Mouse (Mus musculus) inflammation-experienced regulatory T-cells, adult 6 months (primary cell): Measurements from ENCODE around the gene Nav2. TPM values are rescaled to one million over a fixed set of nuclear protein-coding genes. Genes with fewer than 3 reads are reported as not detected.

Source experiments
- ATAC-seq: one replicate; pipeline ENCODE4 v1.8.0; 2017
- polyA plus RNA-seq, 3 experiments: library from polyadenylated mRNA; unstranded; fragments of 100-300 nt; shearing (Covaris generic); gene quantifications; one replicate each; pipeline ENCODE4 v1.2.1; 2017

The Nav2 gene
- polyA plus RNA-seq, 3 experiments from 2014 or later = 27.1 to 51.3 (median 35.8) TPM

GRCm38 (mm10) chr7:49582551-49582950 is 674.0 kb downstream of the Nav2 start:
- no peak for ATAC-seq

- ATAC-seq = no peak
These were observed 674.7 kb downstream of the Nav2 start for GRCm38 (mm10) chr7:49583176-49583575.

GRCm38 (mm10) chr7:49586530-49587120 is 678.1 kb downstream of the Nav2 start:
- no peak for ATAC-seq

GRCm38 (mm10) chr7:49589635-49590034 is 681.1 kb downstream of the Nav2 start:
- ATAC-seq = no peak

- ATAC-seq = no peak
These were observed 689.3 kb downstream of the Nav2 start for GRCm38 (mm10) chr7:49597776-49598175.

DNA sequence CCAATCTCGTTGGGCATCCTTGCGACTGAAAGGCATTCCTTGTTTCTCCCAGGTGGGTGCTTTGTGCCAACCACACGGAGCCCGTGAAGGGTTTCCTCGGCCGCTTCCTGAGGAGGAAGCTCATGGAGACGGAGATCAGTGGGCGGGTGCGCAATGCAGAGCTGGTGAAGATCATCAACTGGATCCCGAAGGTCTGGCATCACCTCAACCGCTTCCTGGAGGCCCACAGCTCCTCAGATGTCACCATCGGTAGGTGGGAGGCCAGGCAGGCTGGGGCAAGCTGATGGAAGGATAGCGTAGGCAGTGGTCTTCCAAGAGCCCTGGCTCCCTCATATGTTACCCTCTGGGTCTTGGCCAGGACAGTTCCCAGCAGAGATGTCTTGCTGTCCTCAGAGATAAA is 689.7 kb downstream of the Nav2 start:
- no peak for ATAC-seq

DNA sequence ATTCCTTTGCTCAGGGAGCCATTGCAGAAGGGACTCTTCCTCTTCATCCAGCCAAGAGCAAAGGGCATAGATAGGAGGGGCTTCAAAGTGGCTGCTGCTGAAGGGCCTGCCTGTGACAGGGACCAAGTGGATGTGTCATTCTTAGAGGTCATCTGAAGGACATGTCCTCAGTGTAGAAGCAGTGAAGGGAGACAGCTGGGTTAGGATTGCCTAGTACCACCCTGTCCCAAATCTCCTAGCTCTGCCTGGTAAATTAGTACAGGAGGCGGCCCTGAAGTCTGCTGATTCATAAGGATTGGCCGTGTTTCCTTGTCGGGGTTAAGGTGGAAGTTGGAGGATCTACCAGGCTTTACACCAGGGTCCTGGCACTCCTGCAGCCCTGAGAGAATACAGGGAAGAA is 691.4 kb downstream of the Nav2 start:
- ATAC-seq = no peak

- peak; percentile 90 for ATAC-seq
These were observed 692.9 kb downstream of the Nav2 start for GRCm38 (mm10) chr7:49601191-49601975.

DNA sequence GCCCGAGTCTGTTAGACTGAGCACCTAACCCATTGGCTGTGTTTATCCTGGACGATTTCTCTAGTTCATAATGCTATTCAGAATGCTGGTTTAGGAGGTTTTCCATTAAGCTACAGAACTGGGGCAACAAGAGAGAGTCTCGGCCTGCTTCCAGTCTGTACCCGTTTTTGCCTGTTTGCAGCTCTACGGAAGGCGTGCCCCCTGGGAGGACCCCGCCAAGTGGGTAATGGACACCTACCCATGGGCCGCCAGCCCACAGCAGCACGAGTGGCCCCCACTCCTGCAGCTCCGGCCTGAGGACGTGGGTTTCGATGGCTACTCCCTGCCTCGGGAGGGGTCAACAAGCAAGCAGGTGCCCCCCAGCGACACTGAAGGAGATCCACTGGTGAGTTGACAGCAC is 695.7 kb downstream of the Nav2 start:
- no peak for ATAC-seq

DNA sequence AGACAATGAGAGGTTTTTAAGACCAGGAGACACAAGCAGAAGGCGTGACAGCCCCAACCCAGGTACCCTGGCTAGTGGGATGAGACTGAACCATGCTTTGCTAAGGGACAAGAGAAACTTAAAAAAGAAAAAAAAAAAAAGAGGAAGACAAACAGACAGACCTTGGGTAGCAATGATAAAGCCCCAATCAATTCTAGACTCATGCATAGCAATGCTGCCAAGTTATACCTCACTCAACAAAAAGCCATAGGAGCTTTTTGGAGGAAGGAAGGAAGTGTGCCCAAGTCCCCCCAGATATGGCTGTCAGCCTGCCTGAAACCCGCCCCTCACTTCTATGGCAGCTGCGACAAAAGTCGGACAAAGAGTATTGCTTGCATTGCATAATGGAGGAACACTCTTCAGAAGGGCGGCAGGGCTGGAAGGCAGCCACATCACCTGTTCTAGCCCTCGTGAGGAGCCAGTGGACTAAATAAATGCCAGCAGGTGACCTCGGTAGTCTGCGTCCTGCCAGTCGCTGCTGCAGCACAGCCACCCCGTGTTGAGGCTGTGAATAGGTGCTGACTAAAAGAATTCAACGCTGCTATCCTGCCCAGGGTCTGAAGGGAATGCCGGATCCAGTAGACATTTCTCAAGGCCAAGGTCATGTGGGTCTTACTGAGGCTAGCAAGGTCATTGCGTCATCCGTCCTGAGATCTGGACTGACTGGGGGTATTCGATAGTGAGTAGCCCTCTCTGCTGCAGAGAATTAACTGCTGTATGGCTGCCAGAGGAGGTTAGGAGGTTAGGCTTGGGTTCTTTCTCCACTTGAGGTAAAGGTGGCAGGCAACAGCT is 696.7 kb downstream of the Nav2 start:
- ATAC-seq = no peak

DNA sequence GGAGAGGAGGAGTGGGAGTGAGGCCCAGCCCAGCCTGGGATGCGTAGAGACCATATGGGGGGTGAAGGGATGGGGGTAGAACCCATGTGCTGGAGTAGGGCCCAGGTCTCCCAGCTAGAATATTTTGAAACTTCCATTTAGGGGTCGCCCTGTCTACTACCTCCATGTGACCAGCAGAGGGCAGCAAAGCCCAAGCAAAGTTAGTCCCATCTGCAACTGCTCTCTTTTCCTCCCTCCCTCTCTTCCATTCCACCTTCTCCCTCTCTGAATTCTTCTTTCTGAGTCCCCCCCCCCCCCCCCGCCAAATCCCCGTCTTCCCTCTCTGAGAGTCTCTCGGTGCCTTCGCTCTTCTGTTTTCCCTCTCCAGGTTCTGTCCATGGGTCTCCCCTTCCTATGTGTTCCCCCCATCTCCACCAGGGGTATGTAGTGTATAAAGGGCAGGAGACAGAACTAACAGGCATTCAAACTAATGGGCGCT is 707.8 kb downstream of the Nav2 start:
- ATAC-seq = peak; percentile 76

DNA sequence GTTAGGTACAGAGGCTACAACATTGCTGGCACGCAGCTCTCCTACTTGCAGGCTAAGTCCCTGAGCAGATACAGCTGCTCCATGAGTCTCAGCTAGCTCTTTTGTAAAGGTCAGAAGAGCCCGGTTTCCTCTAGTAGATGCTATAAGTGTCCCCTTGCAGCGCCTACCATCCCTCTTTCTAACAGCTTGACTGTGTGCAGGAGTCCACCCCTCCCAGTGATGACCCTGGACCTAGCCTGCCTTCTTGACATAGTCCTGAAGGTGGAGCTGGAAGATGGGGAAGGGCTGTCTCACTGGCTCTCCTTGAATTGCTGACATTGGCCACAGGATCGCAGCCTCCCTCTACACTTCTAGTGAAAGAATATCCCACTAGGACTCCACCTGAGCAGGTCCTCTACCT is 708.6 kb downstream of the Nav2 start:
- ATAC-seq = no peak

GRCm38 (mm10) chr7:49620160-49620559 is 711.6 kb downstream of the Nav2 start:
- no peak for ATAC-seq

GRCm38 (mm10) chr7:49631885-49632284 is 723.4 kb downstream of the Nav2 start:
- no peak for ATAC-seq

- ATAC-seq = no peak
These were observed 723.9 kb downstream of the Nav2 start for GRCm38 (mm10) chr7:49632391-49632790.

DNA sequence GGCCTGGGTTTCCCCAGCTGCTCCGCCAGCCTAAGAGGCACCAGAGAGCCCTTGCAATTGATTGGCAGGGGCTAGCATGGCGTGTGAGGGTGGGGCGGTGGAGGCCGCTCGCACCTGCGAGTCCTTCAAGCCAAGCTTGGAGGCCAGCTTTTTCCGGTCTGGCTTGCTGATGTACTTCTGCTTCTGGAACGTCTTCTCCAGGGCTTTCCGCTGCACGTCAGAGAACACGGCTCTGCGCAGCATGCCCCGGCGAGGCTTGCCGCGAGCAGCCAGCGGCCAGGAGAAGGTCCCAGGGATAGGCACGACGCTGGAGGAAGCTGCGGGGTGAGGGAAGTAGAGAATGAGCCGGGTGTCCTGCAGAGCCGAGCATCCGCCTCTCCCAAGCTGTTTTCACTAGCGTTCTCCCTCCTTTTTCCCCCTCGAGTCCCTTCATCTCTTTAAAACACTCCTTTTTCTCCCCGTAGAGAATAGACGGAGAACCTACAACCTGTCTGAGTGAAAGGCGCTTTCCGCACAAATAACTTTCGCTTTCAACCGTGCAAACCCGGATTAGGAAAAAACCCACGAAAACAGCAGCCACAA is 725.0 kb downstream of the Nav2 start:
- peak; percentile 67 for ATAC-seq

DNA sequence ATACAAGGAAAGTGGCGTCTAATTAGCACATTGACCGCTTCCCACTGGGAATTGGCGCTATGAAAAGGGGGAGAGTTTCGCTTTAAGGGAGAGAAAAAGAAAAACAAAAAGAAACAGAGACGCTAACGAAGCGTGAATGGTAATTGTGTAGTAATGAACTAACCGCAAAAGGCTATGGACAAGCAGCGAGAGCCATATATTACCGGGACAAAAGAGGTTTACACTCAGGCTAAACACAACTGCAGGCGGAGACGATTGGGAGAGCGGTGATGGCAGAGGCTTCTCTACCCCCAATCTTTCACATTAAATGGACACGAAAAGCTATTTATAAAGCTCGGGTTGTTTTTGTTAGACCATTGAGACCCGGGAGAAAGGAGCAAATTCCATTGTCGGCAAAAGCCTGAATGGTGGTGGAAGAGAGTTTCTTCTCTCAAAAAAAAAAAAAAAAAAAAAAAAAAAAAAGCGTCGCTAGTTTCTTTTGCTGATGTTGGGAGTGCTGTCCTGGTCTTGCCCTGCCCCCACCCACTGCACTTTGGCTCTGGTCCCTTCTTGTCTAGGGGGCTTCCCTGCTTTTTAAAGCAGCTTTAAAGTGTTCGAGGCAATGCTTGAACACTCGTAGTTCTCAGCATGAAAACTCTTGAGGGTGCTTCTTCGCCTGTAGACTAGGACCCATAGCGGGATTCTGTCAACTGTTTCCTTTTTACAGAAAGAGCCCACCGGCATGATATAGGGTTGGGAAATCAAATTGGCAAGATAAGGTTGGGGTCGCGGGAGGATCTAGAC is 726.0 kb downstream of the Nav2 start:
- no peak for ATAC-seq

GRCm38 (mm10) chr7:49635074-49635621 is 726.6 kb downstream of the Nav2 start:
- ATAC-seq = peak; percentile 20

DNA sequence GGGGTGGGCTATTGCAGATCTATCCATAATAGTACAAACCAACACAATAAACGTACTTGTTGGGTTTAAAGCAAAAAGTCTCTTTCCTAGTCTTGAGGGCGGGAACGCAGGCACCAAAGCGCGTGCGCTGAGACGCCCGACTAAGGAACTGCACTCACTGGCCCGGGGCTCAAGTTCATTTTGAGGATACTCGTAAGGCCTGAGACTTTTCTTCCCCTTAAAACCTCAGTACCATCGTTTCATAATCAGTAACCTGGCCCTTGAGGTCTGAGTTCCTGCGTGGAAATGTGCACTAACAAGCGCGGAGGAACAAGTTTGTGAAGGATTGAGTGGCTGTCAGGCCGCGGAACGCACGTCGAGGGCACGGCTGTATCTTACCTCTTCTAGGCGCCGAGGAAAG is 727.5 kb downstream of the Nav2 start:
- no peak for ATAC-seq

DNA sequence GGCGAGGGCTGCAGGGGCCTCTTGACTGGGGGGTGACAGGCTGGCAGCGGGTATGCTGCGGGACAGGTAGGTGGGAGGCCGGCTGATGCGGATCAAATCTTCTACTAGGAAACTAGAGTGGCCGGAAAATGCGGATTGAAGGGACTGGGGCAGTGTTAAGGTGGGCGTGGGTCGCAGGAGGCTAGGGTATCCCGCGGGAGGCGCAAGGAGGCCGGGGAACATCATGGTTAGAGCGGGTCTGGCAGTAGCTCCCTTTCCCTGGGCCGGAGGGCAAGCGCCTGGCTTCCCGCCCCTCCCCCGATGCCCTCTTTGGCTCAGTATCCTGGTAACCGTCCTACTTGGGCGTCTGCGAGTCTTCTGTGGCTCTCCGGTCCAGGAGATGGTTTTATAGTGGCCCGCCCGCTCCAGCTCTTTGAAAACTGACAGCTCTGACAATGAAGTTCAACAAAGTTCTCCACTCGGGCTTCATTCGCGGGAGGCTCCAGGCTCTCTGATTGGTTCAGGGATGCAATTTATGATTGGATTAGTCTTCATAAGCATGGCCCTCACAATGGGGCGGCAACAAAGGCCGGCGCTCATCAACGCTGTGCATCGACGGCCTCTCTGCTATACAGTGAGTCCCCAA is 728.1 kb downstream of the Nav2 start, which contains the start of gene Dbx1:
Dbx1 (minus strand) TSS at position 359 of the 625 bp plus-strand sequence.
- ATAC-seq = no peak

- ATAC-seq = no peak
These were observed 728.8 kb downstream of the Nav2 start for GRCm38 (mm10) chr7:49637281-49637680.
